Mouse (Mus musculus) midbrain, postnatal 0 days (tissue): ENCODE measurements around the gene Gm49510. TPM values are rescaled to one million over a fixed set of nuclear protein-coding genes. Genes with fewer than 3 reads are reported as not detected.

ENCODE experiments used
- ATAC-seq: fragments of 200-750 bp; cut with Nextera tagmentation; 2 replicates; pipeline ENCODE4 v1.8.0; 2017; ENCODE audit warnings: moderate number of reproducible peaks, mild to moderate bottlenecking, moderate TSS enrichment, moderate library complexity; ENCODE audit not compliant: low FRiP score
- DNase-seq: peaks from one replicate; pipeline ENCODE4 v3.0.0-alpha.2; 2015; ENCODE audit warnings: low spot score
- H3K27ac ChIP-seq: fragments of 300-500 bp; sonication (generic); 2 replicates; pipeline ENCODE4 v1.5.1; 2014; ENCODE audit warnings: low read depth, mild to moderate bottlenecking, low read length, mixed read lengths
- H3K27me3 ChIP-seq: fragments of 300-500 bp; sonication (generic); 2 replicates; pipeline ENCODE4 v1.6.1; 2014; ENCODE audit warnings: low read length, control low read depth, mixed read lengths; ENCODE audit not compliant: insufficient read depth
- H3K36me3 ChIP-seq: fragments of 300-500 bp; sonication (generic); 2 replicates; pipeline ENCODE4 v1.6.1; 2014; ENCODE audit warnings: low read length, control low read depth, mixed read lengths; ENCODE audit not compliant: insufficient read depth
- H3K4me1 ChIP-seq: fragments of 300-500 bp; sonication (generic); 2 replicates; pipeline ENCODE4 v1.6.1; 2014; ENCODE audit warnings: mild to moderate bottlenecking, control low read depth, antibody characterized with exemption, low read length, mixed read lengths; ENCODE audit not compliant: insufficient read depth
- H3K4me2 ChIP-seq: fragments of 300-500 bp; sonication (generic); 2 replicates; pipeline ENCODE4 v1.6.1; 2014; ENCODE audit warnings: low read depth, mild to moderate bottlenecking, low read length, mixed read lengths; ENCODE audit not compliant: poor library complexity, severe bottlenecking
- H3K4me3 ChIP-seq: fragments of 300-500 bp; sonication (generic); 2 replicates; pipeline ENCODE4 v1.5.1; 2014; ENCODE audit warnings: low read depth, mild to moderate bottlenecking, low read length, moderate library complexity
- H3K9ac ChIP-seq: fragments of 300-500 bp; sonication (generic); replicated peaks from 2 replicates; pipeline ENCODE4 v1.6.1; 2014; ENCODE audit warnings: mild to moderate bottlenecking, low read length, moderate library complexity, mixed read lengths; ENCODE audit not compliant: poor library complexity, severe bottlenecking
- H3K9me3 ChIP-seq: fragments of 300-500 bp; sonication (generic); 2 replicates; pipeline ENCODE4 v1.6.1; 2016; ENCODE audit warnings: low read length, control low read depth
- CTCF ChIP-seq: IDR thresholded peaks from 2 replicates; pipeline ENCODE4 v1.5.1; 2016; ENCODE audit warnings: antibody characterized with exemption, mild to moderate bottlenecking
- WGBS: fragments of 180-500 bp; shearing (Covaris S2); extraction: QIAGEN DNeasy Blood & Tissue Kit; methylation state at CpG from one replicate; pipeline ENCODE4 v1.1.7; 2014; 5-methylcytosine and 5-hydroxymethylcytosine counted together
- polyA plus RNA-seq: library from polyadenylated mRNA; unstranded; fragments of >200 nt; fragmentation: Nextera tagmentation; extraction: Ambion mirVana; gene quantifications from 2 replicates; pipeline ENCODE4 v1.2.1, GENCODE M21; 2015
- total RNA-seq: library from RNA; depleted of rRNA; stranded (reverse); fragments of >200 nt; gene quantifications from 2 replicates; pipeline ENCODE4 v1.2.3, GENCODE M21; 2014

The Gm49510 gene
- total and polyA plus RNA-seq, 2 experiments from 2014 or later: 0.17 to 1.7 TPM

- peak overlapping the region; percentile 63 for H3K4me2 ChIP-seq
- H3K9me3 ChIP-seq: no peaks in the 10 kb centered on the region
- no peak for ATAC-seq
- H3K27ac ChIP-seq: peak overlapping the region; percentile 97
- peak overlapping the region; percentile 91 for H3K9ac ChIP-seq
- no peak for DNase-seq
- H3K4me1 ChIP-seq: no peaks in the 10 kb centered on the region; the same call in 1 of the 2 replicates
- H3K4me3 ChIP-seq: peak overlapping the region; percentile 71
- TF ChIP-seq CTCF: no peak
- no peaks in the 10 kb centered on the region for H3K27me3 ChIP-seq
- H3K36me3 ChIP-seq: peaks cover 18% of the 10 kb centered on the region
- 48% methylated on average over 8 of the region's 8 CpGs for WGBS
Observed at GRCm38 (mm10) chr15:78914823-78915659, 15.6 kb downstream of the Gm49510 start.

- TF ChIP-seq CTCF: peak; percentile 94
- no peaks in the 10 kb centered on the region; the same call in 1 of the 2 replicates for H3K4me1 ChIP-seq
- DNase-seq: peak; percentile 93
Observed at GRCm38 (mm10) chr15:78915660-78916017, 16.2 kb downstream of the Gm49510 start.

GRCm38 (mm10) chr15:78916052-78916826, 16.8 kb downstream of the Gm49510 start:
- no peaks in the 10 kb centered on the region; the same call in 1 of the 2 replicates for H3K4me1 ChIP-seq
- H3K9me3 ChIP-seq: no peaks in the 10 kb centered on the region
- peak overlapping the region; percentile 91 for H3K9ac ChIP-seq
- peak overlapping the region; percentile 57 for H3K27ac ChIP-seq
- ATAC-seq (no peak), DNase-seq (peak; percentile 49)
- H3K4me3 ChIP-seq: peak overlapping the region; percentile 71
- H3K27me3 ChIP-seq: no peaks in the 10 kb centered on the region
- no peak for TF ChIP-seq CTCF
- WGBS: 27% methylated on average over 12 of the region's 12 CpGs
- peaks cover 20% of the 10 kb centered on the region for H3K36me3 ChIP-seq
- H3K4me2 ChIP-seq: peak overlapping the region; percentile 63

More at GRCm38 (mm10) chr15:78915660-78916017, 16.2 kb downstream of the Gm49510 start:
- 0 out of 2 replicates have a peak, but pooled peaks have one; percentile 14 for ATAC-seq
- Histone ChIP-seq H3K27me3 (no peaks in the 10 kb centered on the region), H3K27ac (peak overlapping the region; percentile 57), H3K4me2 (peak overlapping the region; percentile 63), H3K9me3 (no peaks in the 10 kb centered on the region), H3K36me3 (peaks cover 20% of the 10 kb centered on the region), H3K4me3 (peak overlapping the region; percentile 71), H3K9ac (peak overlapping the region; percentile 91)
- WGBS: 7% methylated on average over 8 of the region's 8 CpGs

- Histone ChIP-seq H3K27me3 (no peaks in the 10 kb centered on the region), H3K36me3 (peaks cover 20% of the 10 kb centered on the region), H3K4me1 (no peaks in the 10 kb centered on the region; the same call in 1 of the 2 replicates), H3K27ac (no peak overlapping the region), H3K9me3 (no peaks in the 10 kb centered on the region), H3K9ac (no peak overlapping the region), H3K4me3 (no peak overlapping the region), H3K4me2 (no peak overlapping the region)
- 93% methylated on average over 23 of the region's 23 CpGs for WGBS
- no peak for TF ChIP-seq CTCF
- ATAC-seq: no peak
- DNase-seq: no peak
Observed at GRCm38 (mm10) chr15:78918126-78918525, 18.7 kb downstream of the Gm49510 start.

- H3K4me1 ChIP-seq: no peaks in the 10 kb centered on the region; the same call in 1 of the 2 replicates
- H3K27ac ChIP-seq: no peak overlapping the region
- no peaks in the 10 kb centered on the region for H3K9me3 ChIP-seq
- H3K27me3 ChIP-seq: no peaks in the 10 kb centered on the region
- peaks cover 20% of the 10 kb centered on the region for H3K36me3 ChIP-seq
- ATAC-seq (no peak), DNase-seq (no peak)
- no peak overlapping the region for H3K4me3 ChIP-seq
- 84% methylated on average over 12 of the region's 12 CpGs for WGBS
- H3K9ac ChIP-seq: no peak overlapping the region
- no peak for TF ChIP-seq CTCF
- H3K4me2 ChIP-seq: no peak overlapping the region
Observed at GRCm38 (mm10) chr15:78919914-78920313, 20.4 kb downstream of the Gm49510 start.
